Mouse (Mus musculus) myocyte (in vitro differentiated cells): ENCODE data around the gene Kcnk13. TPM values are rescaled to one million over a fixed set of nuclear protein-coding genes. Genes with fewer than 3 reads are reported as not detected.

Source experiments
- H3K27me3 ChIP-seq: one replicate; pipeline ENCODE4 v1.6.1; 2011; ENCODE audit not compliant: control insufficient read depth, insufficient read depth, insufficient read length
- H3K36me3 ChIP-seq: one replicate; pipeline ENCODE4 v1.6.1; 2011; ENCODE audit not compliant: control insufficient read depth, insufficient read depth
- H3K4me2 ChIP-seq: one replicate; pipeline ENCODE4 v1.6.1; 2011; ENCODE audit warnings: low read depth, control low read depth
- H3K4me3 ChIP-seq: one replicate; pipeline ENCODE4 v1.5.1; 2011; ENCODE audit warnings: mild to moderate bottlenecking, control low read depth, moderate library complexity
- H3K79me2 ChIP-seq: one replicate; pipeline ENCODE4 v1.6.1; 2011; ENCODE audit not compliant: control insufficient read depth, insufficient read depth
- H3ac ChIP-seq: one replicate; pipeline ENCODE4 v1.6.1; 2011; ENCODE audit not compliant: control insufficient read depth, insufficient read length
- CEBPB ChIP-seq: IDR thresholded peaks from 2 replicates; pipeline ENCODE4 v1.6.1; 2011; ENCODE audit warnings: mild to moderate bottlenecking, moderate library complexity; ENCODE audit not compliant: poor library complexity, insufficient read depth, severe bottlenecking
- E2F4 ChIP-seq: IDR thresholded peaks from one replicate; pipeline ENCODE4 v1.6.1; 2011; ENCODE audit warnings: mild to moderate bottlenecking, control low read depth, moderate library complexity; ENCODE audit not compliant: insufficient read depth
- MAX ChIP-seq: IDR thresholded peaks from one replicate; pipeline ENCODE4 v1.6.1; 2011; ENCODE audit warnings: low read depth, mild to moderate bottlenecking, control low read depth
- MYOD1 ChIP-seq, 3 experiments: IDR thresholded peaks; one replicate each; pipeline ENCODE4 v1.6.1; 2011; ENCODE audit warnings: control low read depth in 2 of 3, low read depth in 2 of 3, mild to moderate bottlenecking in 2 of 3, moderate library complexity in 1 of 3; ENCODE audit not compliant: insufficient read length in 2 of 3, control insufficient read depth in 1 of 3
- MYOG ChIP-seq, 3 experiments: IDR thresholded peaks; one replicate each; pipeline ENCODE4 v1.6.1; 2011; ENCODE audit warnings: control low read depth in 2 of 3, low read depth in 2 of 3, mild to moderate bottlenecking in 2 of 3; ENCODE audit not compliant: insufficient read length in 2 of 3, control insufficient read depth in 1 of 3, insufficient read depth in 1 of 3
- POLR2AphosphoS2 ChIP-seq: IDR thresholded peaks from one replicate; pipeline ENCODE4 v1.6.1; 2011; ENCODE audit warnings: low read depth, control low read depth; ENCODE audit not compliant: insufficient read length
- REST ChIP-seq: IDR thresholded peaks from one replicate; pipeline ENCODE4 v1.6.1; 2011; ENCODE audit warnings: mild to moderate bottlenecking, control low read depth, moderate library complexity; ENCODE audit not compliant: insufficient read depth, insufficient read length
- SRF ChIP-seq: IDR thresholded peaks from one replicate; pipeline ENCODE4 v1.6.1; 2011; ENCODE audit warnings: low read depth; ENCODE audit not compliant: control insufficient read depth, insufficient read length
- TCF12 ChIP-seq: IDR thresholded peaks from one replicate; pipeline ENCODE4 v1.6.1; 2011; ENCODE audit warnings: mild to moderate bottlenecking, control low read depth; ENCODE audit not compliant: poor library complexity, insufficient read depth, severe bottlenecking
- TCF3 ChIP-seq: IDR thresholded peaks from one replicate; pipeline ENCODE4 v1.6.1; 2011; ENCODE audit warnings: low read depth, control low read depth; ENCODE audit not compliant: insufficient read length
- USF1 ChIP-seq: IDR thresholded peaks from one replicate; pipeline ENCODE4 v1.6.1; 2011; ENCODE audit warnings: low read depth, mild to moderate bottlenecking, control low read depth, moderate library complexity
- polyA plus RNA-seq: library from polyadenylated mRNA; unstranded; fragments of >200 nt; fragmentation: generic; extraction: Trizol; gene quantifications from one replicate; pipeline ENCODE4 v1.2.1, GENCODE M21; 2012; ENCODE audit warnings: missing spikeins

The Kcnk13 gene
- polyA plus RNA-seq, 1 experiment = 1.8 TPM

DNA sequence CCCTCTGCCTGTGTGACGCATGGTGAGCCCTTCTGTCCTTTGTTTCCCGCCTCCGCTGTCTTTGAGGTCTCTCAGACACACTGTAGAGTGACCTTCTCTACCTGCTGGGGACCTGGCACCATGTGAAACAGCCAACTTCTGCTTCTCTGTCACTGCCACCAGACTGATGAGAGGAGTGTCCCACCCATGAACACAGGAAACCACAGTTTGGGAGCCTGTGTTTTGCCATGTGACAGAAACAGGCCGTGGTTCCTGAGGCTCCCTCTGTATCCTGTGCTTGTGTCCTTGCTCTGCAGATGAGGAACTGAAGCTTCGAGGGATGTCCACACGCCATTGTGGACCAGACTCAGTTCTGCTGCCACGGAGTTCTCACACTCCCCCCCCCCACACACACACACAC is 7.9 kb upstream of the Kcnk13 start:
- H3K4me2 ChIP-seq = no peak overlapping the region
- no peak overlapping the region for H3K4me3 ChIP-seq
- H3K36me3 ChIP-seq = no peaks in the 10 kb centered on the region
- H3K79me2 ChIP-seq = no peaks in the 10 kb centered on the region
- no peaks in the 10 kb centered on the region for H3K27me3 ChIP-seq
- H3ac ChIP-seq = no peak overlapping the region
- TF ChIP-seq MYOG (IDR thresholded peaks at IDR 0.05; ENCODE audit: control insufficient read depth in 1 of 3, insufficient read depth in 1 of 3, insufficient read length in 2 of 3, low read depth in 2 of 3) = no peak
- TF ChIP-seq TCF3 = no peak
- no peak for TF ChIP-seq MAX
- TF ChIP-seq TCF12 = no peak

DNA sequence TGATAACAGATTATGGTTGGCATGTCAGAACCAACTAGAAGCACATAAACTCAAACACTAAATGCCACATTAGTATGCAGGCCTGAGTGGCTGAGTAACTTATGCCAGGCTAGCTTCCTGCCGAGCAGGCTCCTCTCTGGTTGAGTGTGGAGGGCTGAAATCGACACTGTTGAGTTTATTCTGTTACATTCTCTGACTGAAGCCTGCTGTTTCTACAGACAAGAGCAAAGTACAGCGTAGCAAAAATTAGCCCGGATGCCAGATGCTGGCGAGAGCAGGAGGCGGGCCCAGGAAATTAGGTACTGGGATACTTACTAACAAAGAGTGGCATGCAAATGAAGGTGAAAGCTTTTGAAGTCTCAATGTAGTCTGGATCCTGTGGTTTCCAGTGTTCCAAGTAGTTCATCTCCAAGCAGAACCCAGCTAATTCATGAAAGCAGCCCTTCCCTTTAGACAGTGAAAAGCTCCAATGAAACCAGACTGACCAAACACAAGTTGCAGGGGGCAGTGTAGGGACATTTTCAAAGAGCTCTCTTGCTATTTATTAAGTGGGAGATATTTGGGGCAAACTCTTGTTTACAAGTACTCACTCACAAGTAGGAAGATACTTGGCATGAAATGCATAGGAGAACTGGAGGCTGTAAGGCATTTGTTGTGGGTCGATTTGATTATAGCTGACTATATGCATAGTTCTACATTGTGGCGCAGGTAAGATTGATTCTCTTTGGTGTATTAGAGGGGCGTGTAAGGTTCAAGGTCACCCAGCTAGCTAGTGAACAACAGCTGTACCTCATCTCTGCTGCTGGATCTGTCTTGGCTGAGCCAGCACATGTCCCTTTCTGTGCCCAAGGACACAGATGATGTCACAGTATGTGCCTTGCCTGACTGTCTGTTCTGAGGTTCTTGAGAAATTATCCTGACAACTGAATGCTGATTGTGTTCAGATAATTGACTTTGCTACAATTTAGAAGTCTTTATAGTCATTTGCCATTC is 5.9 kb upstream of the Kcnk13 start:
- Histone ChIP-seq H3ac (no peak overlapping the region), H3K36me3 (no peaks in the 10 kb centered on the region), H3K27me3 (no peaks in the 10 kb centered on the region), H3K4me3 (no peak overlapping the region), H3K4me2 (no peak overlapping the region), H3K79me2 (no peaks in the 10 kb centered on the region)
- TF ChIP-seq SRF (no peak), POLR2AphosphoS2 (no peak)

DNA sequence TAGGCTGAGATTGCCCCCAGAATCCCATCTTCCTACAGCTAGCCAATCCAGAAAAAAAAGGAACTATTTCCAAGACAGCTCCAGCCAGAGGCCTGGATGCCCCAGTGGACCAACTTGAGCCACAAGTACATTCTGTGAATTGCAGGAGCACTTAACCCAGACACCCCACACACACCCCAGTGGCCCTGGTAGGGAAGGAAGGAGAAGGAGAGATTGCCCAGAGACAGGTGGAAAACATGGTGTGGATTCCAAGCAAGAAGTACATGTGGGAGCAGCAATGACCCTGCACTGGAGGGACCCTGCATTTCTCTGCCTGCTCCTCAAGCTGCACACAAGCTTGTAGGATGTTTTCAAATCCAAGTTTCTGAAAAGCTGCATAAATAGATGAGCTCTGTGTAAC is 5.0 kb upstream of the Kcnk13 start:
- H3K36me3 ChIP-seq = no peaks in the 10 kb centered on the region
- no peak overlapping the region for H3K4me3 ChIP-seq
- TF ChIP-seq MAX = no peak
- no peak for TF ChIP-seq CEBPB
- no peak for TF ChIP-seq SRF
- no peak for TF ChIP-seq E2F4
- no peak for TF ChIP-seq MYOD1 (IDR thresholded peaks at IDR 0.05; ENCODE audit: control insufficient read depth in 1 of 3, insufficient read length in 2 of 3, low read depth in 2 of 3)
- TF ChIP-seq REST = no peak
- no peak for TF ChIP-seq MYOG (IDR thresholded peaks at IDR 0.05; ENCODE audit: control insufficient read depth in 1 of 3, insufficient read depth in 1 of 3, insufficient read length in 2 of 3, low read depth in 2 of 3)
- no peak for TF ChIP-seq USF1
- H3K4me2 ChIP-seq = no peak overlapping the region
- H3ac ChIP-seq = no peak overlapping the region
- no peaks in the 10 kb centered on the region for H3K79me2 ChIP-seq
- H3K27me3 ChIP-seq = peaks cover under 1% of the 10 kb centered on the region

- Histone ChIP-seq H3K4me2 (no peak overlapping the region), H3K79me2 (no peaks in the 10 kb centered on the region), H3K27me3 (peaks cover 6% of the 10 kb centered on the region), H3K36me3 (no peaks in the 10 kb centered on the region), H3K4me3 (no peak overlapping the region), H3ac (no peak overlapping the region)
- no peak for TF ChIP-seq POLR2AphosphoS2
Observed at GRCm38 (mm10) chr12:99959930-99960329, 4.4 kb upstream of the Kcnk13 start.

DNA sequence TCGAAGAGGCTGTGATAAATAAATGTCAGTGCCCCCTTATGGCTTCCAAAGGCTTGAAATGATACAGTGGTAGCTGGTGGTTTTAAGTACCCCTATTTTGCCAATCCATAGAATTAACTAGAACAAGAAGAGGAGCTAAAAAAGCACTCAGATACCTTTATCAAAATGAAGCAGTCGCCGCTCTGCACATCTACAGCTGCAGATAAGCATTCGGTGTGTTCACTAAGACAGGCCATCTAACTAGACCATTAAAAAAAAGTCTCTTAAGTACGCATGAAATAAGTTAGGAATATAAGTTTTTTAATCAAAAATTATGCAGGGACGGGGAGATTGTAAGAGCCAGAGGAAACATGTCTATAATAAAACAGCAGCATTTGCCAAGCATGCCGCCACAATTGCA is 3.6 kb upstream of the Kcnk13 start:
- H3K79me2 ChIP-seq = no peaks in the 10 kb centered on the region
- H3K4me3 ChIP-seq = no peak overlapping the region
- TF ChIP-seq MYOG (IDR thresholded peaks at IDR 0.05; ENCODE audit: control insufficient read depth in 1 of 3, insufficient read depth in 1 of 3, insufficient read length in 2 of 3, low read depth in 2 of 3) (no peak), CEBPB (no peak), REST (no peak)
- H3K27me3 ChIP-seq = peaks cover 14% of the 10 kb centered on the region
- H3K36me3 ChIP-seq = no peaks in the 10 kb centered on the region
- no peak overlapping the region for H3K4me2 ChIP-seq
- no peak overlapping the region for H3ac ChIP-seq
